Mouse (Mus musculus): ENCODE measurements around the gene Map3k19. TPM values are rescaled to one million over a fixed set of nuclear protein-coding genes. Genes with fewer than 3 reads are reported as not detected.
A peak's percentile ranks its signal among the peaks of the same experiment; 100 is the strongest.

Gene Map3k19
- polyA plus RNA-seq (2016; fragmentation: Nextera tagmentation; extraction: Ambion mirVana), result 0.02 and 0.05 TPM in 2 replicates

DNA sequence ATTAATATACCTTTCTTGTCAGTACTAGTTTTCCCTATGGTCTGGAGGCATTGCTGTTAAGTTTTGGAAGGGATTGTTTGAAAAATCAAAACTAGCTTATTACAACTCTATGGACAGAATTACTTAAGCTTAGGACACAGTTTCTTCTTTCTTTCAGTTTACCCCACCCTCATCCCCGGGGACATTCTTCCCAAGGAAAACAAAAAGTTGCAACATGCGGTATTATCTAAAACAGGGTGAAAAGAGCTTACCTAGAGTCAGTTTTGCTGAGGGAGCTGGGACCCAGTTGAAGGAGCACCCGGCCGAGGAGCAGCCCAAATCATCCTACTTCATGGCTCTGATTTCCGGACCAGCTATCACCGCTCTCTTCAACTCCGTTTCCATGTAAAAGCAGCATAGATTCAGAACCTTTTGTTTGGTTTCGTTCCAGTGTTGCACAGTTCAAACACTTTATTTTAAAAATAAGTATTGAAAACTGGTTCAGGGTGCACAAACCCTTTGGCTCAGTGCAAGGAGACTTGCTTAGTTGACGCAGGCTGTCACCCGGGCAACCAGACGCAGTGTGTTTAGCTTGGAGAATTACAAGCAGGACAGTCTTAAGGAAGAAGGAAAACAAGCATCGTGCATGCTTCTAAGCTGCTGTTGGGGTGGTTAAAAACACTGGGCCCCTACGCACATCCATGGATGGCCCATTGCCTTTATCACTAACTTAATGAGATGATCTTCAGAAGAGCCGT is at the start of gene Map3k19:
Gene Map3k19 (minus strand): TSS at position 546 of the 737 bp plus-strand sequence.
- Histone ChIP-seq H3K27ac (replicated peaks) (no peak within 1 kb of the TSS), H3K27me3 (replicated peaks; ENCODE audit: low read depth, poor library complexity, severe bottlenecking) (no peaks in the 10 kb centered on the region), H3K4me3 (no peak within 1 kb of the TSS), H3K4me1 (no peaks in the 10 kb centered on the region), H3K36me3 (replicated peaks) (no peaks in the 10 kb centered on the region), H3K9me3 (peaks cover 14% of the 10 kb centered on the region)
- WGBS, result 83% methylated on average over 14 of the region's 14 CpGs
- no peak for DNase-seq (ENCODE audit: low spot score)

DNA sequence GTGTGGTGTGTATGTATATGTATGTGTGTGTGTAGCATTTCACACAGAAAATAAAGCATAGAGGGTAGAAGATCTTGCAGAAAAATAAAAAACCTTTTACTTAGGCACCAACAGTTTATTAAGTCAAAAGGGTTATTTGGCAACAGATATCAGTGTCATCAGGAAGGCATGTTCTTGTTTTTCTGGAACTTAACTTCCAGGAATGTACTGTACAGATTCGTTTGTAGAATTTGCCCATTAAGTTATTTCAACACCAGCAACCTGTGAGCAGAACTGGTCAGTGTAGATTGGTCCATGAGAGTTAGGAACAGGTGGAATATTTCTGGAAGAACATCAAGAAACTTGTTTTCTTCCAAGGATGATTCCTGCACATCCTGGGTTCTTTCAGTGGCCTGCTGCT is 44.6 kb upstream of the Map3k19 start:
- Histone ChIP-seq H3K36me3 (replicated peaks) (peaks cover 12% of the 10 kb centered on the region; the same call in 1 of the 2 replicates), H3K4me3 (no peak overlapping the region), H3K27me3 (replicated peaks; ENCODE audit: low read depth, poor library complexity, severe bottlenecking) (no peaks in the 10 kb centered on the region), H3K4me1 (no peaks in the 10 kb centered on the region), H3K27ac (replicated peaks) (no peak overlapping the region), H3K9me3 (no peaks in the 10 kb centered on the region)
- no peak for DNase-seq (ENCODE audit: low spot score)
- 86% methylated on average over 1 of the region's 1 CpGs for WGBS

DNA sequence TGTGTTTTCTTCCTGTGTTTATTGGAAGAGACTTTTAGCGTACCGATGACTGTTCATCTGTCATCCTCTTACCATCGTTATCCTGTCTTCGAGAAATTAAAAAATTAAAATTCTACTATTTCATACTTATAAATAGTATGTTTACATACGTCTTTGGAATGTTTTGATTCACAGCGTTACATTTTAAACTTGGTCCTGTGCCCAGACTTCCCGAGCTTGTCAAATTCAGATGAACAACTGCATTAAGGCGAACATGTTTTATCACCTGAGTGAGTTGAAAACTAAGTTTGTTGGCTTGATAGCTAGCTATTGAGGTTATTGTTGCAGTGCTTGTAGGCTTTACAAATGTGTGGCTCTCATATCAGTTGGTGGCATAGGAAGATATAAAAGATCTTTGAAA is 14.4 kb upstream of the Map3k19 start:
- WGBS, result 50% methylated on average over 8 of the region's 8 CpGs
- Histone ChIP-seq H3K4me1 (peaks cover 7% of the 10 kb centered on the region), H3K9me3 (no peaks in the 10 kb centered on the region), H3K36me3 (replicated peaks) (peaks cover 32% of the 10 kb centered on the region), H3K27me3 (replicated peaks; ENCODE audit: low read depth, poor library complexity, severe bottlenecking) (no peaks in the 10 kb centered on the region), H3K4me3 (peak overlapping the region; percentile 86), H3K27ac (replicated peaks) (peak overlapping the region; percentile 89)
- DNase-seq (ENCODE audit: low spot score), result no peak

DNA sequence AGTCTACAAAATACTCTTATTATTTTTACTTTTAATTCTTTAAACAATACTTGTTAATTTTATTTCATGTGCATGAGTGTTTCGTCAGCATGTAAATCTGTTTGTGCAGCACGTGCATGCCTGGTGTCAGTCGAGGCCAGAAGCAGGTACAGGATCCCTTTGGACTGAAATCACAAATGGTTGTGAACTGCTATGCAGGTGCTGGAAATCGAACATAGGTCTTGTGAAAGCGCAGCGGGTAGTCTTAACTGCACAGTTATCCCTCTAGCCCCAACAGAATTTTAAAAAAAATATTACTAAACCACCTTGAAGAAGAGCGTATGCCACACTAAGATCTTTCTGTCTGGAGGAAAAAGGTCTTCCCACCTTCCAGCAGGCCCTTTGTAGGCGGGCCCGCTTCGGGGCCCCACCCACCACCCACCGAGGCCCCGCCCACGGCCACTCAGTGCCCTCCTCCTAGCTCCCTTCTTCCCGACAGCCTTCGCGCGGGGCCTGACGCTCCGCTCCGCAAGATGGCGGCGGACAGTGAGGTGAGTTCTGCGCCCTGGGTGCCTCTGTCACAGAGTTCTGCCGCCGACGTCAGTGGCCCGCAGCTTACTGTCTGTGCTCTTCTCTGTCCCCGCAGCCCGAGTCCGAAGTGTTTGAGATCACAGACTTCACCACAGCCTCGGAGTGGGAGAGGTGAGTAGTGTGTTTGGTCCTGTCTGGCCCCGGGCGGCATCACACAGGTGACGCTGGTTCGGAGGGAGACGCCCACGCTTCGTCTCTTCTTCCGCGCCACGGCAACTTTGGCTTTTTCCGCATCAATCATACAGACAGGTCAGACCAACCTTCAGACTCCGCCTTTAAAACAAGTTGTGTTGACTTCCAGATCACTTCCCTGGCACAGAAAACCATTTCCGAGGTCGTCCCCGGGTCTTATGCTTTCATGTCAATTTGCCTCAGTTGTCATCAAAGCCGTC is 13.8 kb upstream of the Map3k19 start, which contains the start of gene Rab3gap1:
Gene Rab3gap1 (plus strand): TSS at position 474 of the 962 bp plus-strand sequence.
- Histone ChIP-seq H3K27me3 (replicated peaks; ENCODE audit: low read depth, poor library complexity, severe bottlenecking) (no peaks in the 10 kb centered on the region), H3K4me1 (peaks cover 7% of the 10 kb centered on the region), H3K36me3 (replicated peaks) (peaks cover 27% of the 10 kb centered on the region), H3K4me3 (peak within 1 kb of the TSS; percentile 86), H3K9me3 (no peaks in the 10 kb centered on the region), H3K27ac (replicated peaks) (peak within 1 kb of the TSS; percentile 89)
- whole genome bisulfite sequencing, result 11% methylated on average over 47 of the region's 47 CpGs
- peak; percentile 93 for DNase-seq (ENCODE audit: low spot score)

DNA sequence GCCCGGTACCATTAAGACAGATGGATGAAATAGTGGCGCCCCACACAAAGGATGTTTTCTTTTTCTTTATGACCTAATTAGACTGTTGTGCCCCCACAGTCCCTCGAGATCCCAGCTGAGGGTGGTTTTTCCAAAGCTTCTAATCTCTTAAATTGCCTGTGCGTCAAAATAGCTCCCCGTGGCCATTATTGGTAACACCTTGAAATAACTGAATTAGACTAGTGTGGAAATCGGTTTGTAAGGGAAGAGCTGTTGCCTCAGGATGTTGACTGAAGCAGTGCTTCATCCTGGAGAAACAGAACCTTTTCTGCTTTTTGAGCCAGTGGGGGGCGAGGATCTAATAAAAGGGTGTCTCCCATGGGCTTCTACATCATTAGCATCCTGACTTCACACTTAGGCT is 9.0 kb upstream of the Map3k19 start:
- 49% methylated on average over 7 of the region's 7 CpGs for WGBS
- no peaks in the 10 kb centered on the region for H3K27me3 ChIP-seq (replicated peaks; ENCODE audit: low read depth, poor library complexity, severe bottlenecking)
- no peak overlapping the region for H3K4me3 ChIP-seq
- no peak overlapping the region for H3K27ac ChIP-seq (replicated peaks)
- no peaks in the 10 kb centered on the region for H3K9me3 ChIP-seq
- H3K36me3 ChIP-seq (replicated peaks), result no peaks in the 10 kb centered on the region
- H3K4me1 ChIP-seq, result no peaks in the 10 kb centered on the region
- no peak for DNase-seq (ENCODE audit: low spot score)

DNA sequence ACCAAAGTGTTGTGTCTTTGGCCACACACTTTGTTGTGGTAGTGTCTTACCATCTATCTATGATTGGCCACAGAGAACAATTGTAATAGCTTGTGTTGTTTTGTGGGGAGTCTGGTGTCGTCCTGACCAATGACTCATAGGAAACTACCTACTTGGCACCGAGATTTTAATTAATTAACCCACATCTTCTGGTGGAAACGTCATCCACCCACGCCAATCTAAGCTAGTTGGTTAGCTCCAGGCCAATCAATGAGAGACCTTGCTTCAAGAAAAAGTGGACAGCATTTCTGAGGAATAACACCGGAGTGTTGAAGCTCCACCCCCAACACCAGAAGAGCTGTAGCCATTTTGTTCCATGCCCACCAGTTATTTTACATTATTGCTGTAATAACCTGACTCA is 7.1 kb upstream of the Map3k19 start:
- no peak for DNase-seq (ENCODE audit: low spot score)
- Histone ChIP-seq H3K36me3 (replicated peaks) (no peaks in the 10 kb centered on the region), H3K4me3 (no peak overlapping the region), H3K27ac (replicated peaks) (no peak overlapping the region), H3K27me3 (replicated peaks; ENCODE audit: low read depth, poor library complexity, severe bottlenecking) (no peaks in the 10 kb centered on the region), H3K4me1 (no peaks in the 10 kb centered on the region), H3K9me3 (no peaks in the 10 kb centered on the region)
- 92% methylated on average over 5 of the region's 5 CpGs for WGBS

DNA sequence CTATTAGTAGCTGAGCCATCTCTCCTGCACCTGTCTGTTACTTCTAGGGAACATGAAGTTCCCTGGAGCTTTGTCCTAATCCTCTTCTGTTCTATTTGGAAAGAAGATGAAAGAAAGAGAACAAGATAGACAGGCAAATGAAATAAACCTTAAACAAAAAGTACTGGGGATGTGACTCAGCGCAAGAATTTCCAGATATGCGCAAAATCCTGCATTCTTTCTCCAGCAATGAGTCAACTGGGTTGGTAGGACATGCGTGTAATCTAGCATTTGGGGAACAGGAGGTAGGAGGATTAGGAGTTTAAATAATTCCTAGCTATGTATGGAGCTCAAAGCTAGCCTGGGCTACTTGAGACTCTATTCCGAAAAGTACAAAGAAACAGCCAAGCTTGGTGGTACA is 5.7 kb upstream of the Map3k19 start:
- Histone ChIP-seq H3K27ac (replicated peaks) (no peak overlapping the region), H3K4me3 (no peak overlapping the region)
- 91% methylated on average over 4 of the region's 4 CpGs for WGBS

DNA sequence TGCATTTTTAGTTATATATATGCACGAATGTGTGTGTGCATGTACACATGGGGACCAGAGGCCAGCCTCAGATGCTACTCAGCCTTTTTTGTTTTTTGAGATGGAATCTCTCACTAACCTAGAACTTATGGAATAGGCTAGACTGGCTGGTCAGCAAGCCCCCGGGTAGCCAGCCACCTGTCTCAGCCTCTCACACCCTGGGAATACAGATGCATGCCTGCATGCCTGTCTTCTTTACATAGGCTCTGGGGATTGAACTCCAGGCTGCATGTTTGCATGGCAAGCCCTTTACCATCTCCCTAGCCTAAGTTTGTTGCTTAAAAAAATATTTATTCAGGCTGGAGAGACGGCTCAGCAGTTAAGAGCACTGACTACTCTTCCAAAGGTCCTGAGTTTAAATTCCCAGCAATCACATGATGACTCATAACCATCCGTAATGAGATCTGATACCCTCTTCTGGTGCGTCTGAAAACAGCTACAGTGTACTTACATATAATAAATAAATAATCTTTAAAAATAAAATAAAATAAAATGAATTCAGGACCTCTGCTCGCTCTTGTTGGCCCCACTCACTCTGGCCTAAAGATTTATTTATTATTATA is 5.1 kb upstream of the Map3k19 start:
- 74% methylated on average over 6 of the region's 6 CpGs for WGBS
- Histone ChIP-seq H3K4me1 (no peaks in the 10 kb centered on the region), H3K27ac (replicated peaks) (no peak overlapping the region), H3K36me3 (replicated peaks) (no peaks in the 10 kb centered on the region), H3K9me3 (no peaks in the 10 kb centered on the region), H3K4me3 (no peak overlapping the region), H3K27me3 (replicated peaks; ENCODE audit: low read depth, poor library complexity, severe bottlenecking) (no peaks in the 10 kb centered on the region)
- no peak for DNase-seq (ENCODE audit: low spot score)

More for the DNA sequence above, 5.7 kb upstream of the Map3k19 start:
- Histone ChIP-seq H3K9me3 (no peaks in the 10 kb centered on the region), H3K4me1 (no peaks in the 10 kb centered on the region), H3K36me3 (replicated peaks) (no peaks in the 10 kb centered on the region), H3K27me3 (replicated peaks; ENCODE audit: low read depth, poor library complexity, severe bottlenecking) (no peaks in the 10 kb centered on the region)
- DNase-seq (ENCODE audit: low spot score), result no peak

DNA sequence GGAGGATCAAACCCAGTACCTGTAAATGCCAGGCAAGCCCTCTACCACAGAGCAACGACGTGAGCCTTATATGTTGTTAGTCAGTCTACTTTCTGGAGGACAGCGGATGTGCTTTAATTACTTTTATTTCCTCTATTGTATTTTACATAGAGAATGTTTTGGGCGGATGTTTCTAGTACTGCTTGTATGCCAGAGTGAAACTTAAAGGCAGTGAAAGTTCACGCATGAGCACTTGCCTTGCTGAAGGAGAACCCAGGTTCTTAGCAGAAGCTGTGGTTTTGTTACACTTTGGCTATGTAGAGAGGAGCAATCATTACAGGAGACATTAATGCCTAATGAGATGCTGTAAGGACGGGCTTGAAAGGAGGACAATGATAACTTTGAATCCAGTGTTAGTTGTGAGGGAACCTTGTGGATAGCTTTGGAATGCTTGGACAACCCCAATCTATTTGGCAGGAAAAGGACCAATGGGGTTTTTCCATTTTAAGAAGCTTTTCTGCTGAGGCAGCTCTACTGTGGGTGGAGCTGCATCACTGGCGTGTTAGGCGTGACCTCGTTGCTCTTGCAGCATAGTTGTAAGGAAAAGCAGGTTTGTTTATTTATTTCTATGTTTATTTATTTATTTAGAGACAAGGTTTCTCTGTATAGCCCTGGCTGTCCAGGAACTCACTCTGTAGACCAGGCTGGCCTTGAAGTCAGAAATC is 4.3 kb upstream of the Map3k19 start:
- 86% methylated on average over 9 of the region's 9 CpGs for WGBS
- Histone ChIP-seq H3K9me3 (no peaks in the 10 kb centered on the region), H3K4me3 (no peak overlapping the region), H3K27me3 (replicated peaks; ENCODE audit: low read depth, poor library complexity, severe bottlenecking) (no peaks in the 10 kb centered on the region), H3K36me3 (replicated peaks) (no peaks in the 10 kb centered on the region), H3K4me1 (no peaks in the 10 kb centered on the region), H3K27ac (replicated peaks) (no peak overlapping the region)
- DNase-seq (ENCODE audit: low spot score), result no peak

DNA sequence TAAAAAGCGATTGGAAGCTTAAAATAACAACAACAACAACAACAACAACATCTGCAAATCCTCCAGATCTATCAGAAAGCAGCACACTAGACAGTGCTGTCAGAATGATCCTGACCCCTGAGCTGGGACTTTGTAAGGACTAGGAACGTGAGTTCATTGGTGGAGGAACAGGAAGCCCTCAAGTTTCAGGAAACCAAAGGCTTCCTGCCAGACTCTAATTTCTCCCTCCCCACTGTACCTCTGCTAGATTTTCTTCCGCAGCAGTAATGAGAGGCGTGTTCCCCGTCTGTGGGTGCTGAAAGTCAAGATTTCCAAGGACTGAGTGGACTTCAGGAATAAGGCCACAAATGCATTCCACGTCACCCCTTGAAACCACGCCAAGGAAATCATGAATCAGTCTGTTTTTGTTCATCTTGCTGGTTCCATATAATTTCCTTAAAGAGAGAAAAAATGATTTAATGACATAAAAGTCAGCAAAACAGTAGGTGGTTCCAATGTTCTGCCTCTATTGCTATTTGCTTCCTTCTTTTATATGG is 4.7 kb downstream of the Map3k19 start:
- no peak overlapping the region for H3K27ac ChIP-seq (replicated peaks)
- H3K27me3 ChIP-seq (replicated peaks; ENCODE audit: low read depth, poor library complexity, severe bottlenecking), result no peaks in the 10 kb centered on the region
- WGBS, result 79% methylated on average over 7 of the region's 7 CpGs
- H3K4me3 ChIP-seq, result no peak overlapping the region
- peaks cover 14% of the 10 kb centered on the region for H3K9me3 ChIP-seq
- no peaks in the 10 kb centered on the region for H3K36me3 ChIP-seq (replicated peaks)
- DNase-seq (ENCODE audit: low spot score), result no peak
- H3K4me1 ChIP-seq, result no peaks in the 10 kb centered on the region

DNA sequence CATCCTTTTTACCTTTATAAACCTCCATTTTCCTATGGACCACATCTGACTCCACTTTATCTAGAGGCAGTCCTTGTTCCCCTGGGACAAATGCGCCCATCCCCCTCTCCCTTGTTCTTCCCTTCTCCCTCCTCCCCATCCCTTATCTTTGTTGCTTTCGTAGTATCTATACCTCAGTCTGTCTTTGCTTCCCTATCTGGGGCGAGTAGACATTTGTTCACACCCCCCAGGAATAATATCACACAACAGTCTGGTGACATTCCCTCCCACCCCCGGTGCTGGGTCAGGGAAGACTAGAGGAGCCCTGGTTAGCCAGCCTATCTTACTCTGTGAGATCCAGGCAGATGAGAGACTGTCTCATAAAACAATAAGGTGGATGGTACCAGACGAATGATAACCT is 9.4 kb downstream of the Map3k19 start:
- Histone ChIP-seq H3K27ac (replicated peaks) (no peak overlapping the region), H3K4me3 (no peak overlapping the region), H3K27me3 (replicated peaks; ENCODE audit: low read depth, poor library complexity, severe bottlenecking) (no peaks in the 10 kb centered on the region), H3K4me1 (no peaks in the 10 kb centered on the region), H3K9me3 (no peaks in the 10 kb centered on the region), H3K36me3 (replicated peaks) (no peaks in the 10 kb centered on the region)
- no peak for DNase-seq (ENCODE audit: low spot score)
- WGBS, result 83% methylated on average over 5 of the region's 5 CpGs

DNA sequence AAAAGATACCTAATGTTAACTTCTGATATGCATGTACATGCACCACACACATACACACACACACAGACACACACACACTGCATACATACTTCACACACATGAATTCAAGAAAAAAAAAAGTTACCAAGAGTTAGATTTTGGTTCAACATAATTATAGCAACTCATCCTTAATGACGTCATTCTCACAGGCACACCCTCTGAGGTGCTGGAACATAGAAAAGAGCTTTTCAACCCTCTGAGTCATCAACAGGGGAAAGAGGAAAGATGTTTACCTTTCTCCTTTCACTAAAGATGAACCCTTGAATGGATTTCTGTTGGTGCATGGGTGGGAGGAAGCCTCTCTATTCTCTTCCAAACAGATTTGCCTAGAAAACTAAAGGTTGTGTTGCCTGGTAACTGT is 16.2 kb downstream of the Map3k19 start:
- H3K9me3 ChIP-seq, result no peaks in the 10 kb centered on the region
- H3K4me1 ChIP-seq, result no peaks in the 10 kb centered on the region
- no peaks in the 10 kb centered on the region for H3K27me3 ChIP-seq (replicated peaks; ENCODE audit: low read depth, poor library complexity, severe bottlenecking)
- no peak overlapping the region for H3K4me3 ChIP-seq
- H3K36me3 ChIP-seq (replicated peaks), result no peaks in the 10 kb centered on the region
- no peak for DNase-seq (ENCODE audit: low spot score)
- 80% methylated on average over 1 of the region's 1 CpGs for WGBS
- no peak overlapping the region for H3K27ac ChIP-seq (replicated peaks)

All from embryonic facial prominence, embryonic 10.5 days (tissue).